In genomic region chr13:51752346-51753167, GRCm38 (mm10) we compare ENCODE assay signal across 9 mouse cellular contexts. TPM values are rescaled to one million over a fixed set of nuclear protein-coding genes. Genes with fewer than 3 reads are reported as not detected.
DNase-seq lines count a peak whose midpoint lies in the region; ATAC-seq and TF ChIP-seq lines count a peak whose summit lies in the region.
"Had no signal": no experiment of that assay in that cellular context is flagged by ENCODE, and none has a peak within 500 bp of the region (broad histone marks: within the 10 kb centered on the region; RNA-seq: fewer than 3 reads in every experiment).

No protein-coding gene starts in this region.

- no peaks in the 10 kb centered on the region for H3K27me3 ChIP-seq in heart, embryonic 16.5 days (ENCODE audit: control insufficient read depth, insufficient read depth, low read length)
- H3K27me3 ChIP-seq in embryonic facial prominence, embryonic 13.5 days, result no peaks in the 10 kb centered on the region
- H3K27me3 ChIP-seq in midbrain, embryonic 13.5 days, result no peaks in the 10 kb centered on the region

- ATAC-seq in heart, embryonic 16.5 days (replicated peaks; ENCODE audit: extremely low read depth, insufficient read depth, low FRiP score), result no peak
- ATAC-seq in embryonic facial prominence, embryonic 13.5 days (ENCODE audit: insufficient number of reproducible peaks, insufficient read depth, low FRiP score, low TSS enrichment, low read depth), result no peak
- peak; percentile 15; the same call in 1 of the 2 replicates for ATAC-seq in midbrain, embryonic 13.5 days

- intact Hi-C loops in heart, postnatal 10 days (cut with DNase I), result no loop called here

- no peak overlapping the region for H3K4me2 ChIP-seq in heart, embryonic 16.5 days (ENCODE audit: low read depth, low read length)
- H3K4me2 ChIP-seq in embryonic facial prominence, embryonic 13.5 days, result no peak overlapping the region
- no peak overlapping the region for H3K4me2 ChIP-seq in midbrain, embryonic 13.5 days (replicated peaks)

- no peaks in the 10 kb centered on the region for H3K9me3 ChIP-seq in heart, embryonic 16.5 days (replicated peaks; ENCODE audit: control insufficient read depth, low read length)
- no peaks in the 10 kb centered on the region for H3K9me3 ChIP-seq in ES-E14 (ENCODE audit: control insufficient read depth, insufficient read depth, low read depth, low read length)
- H3K9me3 ChIP-seq in embryonic facial prominence, embryonic 13.5 days, result no peaks in the 10 kb centered on the region
- no peaks in the 10 kb centered on the region for H3K9me3 ChIP-seq in midbrain, embryonic 13.5 days

- in situ Hi-C loops in ES-E14 (cut with MboI; ENCODE audit: low sequenced_read_pairs in 2 of 2, unreplicated experiment in 2 of 2), result no loop called here

- 58% methylated on average over 15 of the region's 15 CpGs for WGBS in heart, embryonic 16.5 days
- WGBS in embryonic facial prominence, embryonic 13.5 days, result 65% methylated on average over 15 of the region's 15 CpGs
- 52% methylated on average over 15 of the region's 15 CpGs for WGBS in midbrain, embryonic 13.5 days

- peak overlapping the region; percentile 8; the same call in 1 of the 2 replicates for H3K9ac ChIP-seq in heart, embryonic 16.5 days (ENCODE audit: low read length)
- 0 out of 2 replicates have a peak overlapping the region, but pooled peaks have one; percentile 23 for H3K9ac ChIP-seq in ES-E14 (ENCODE audit: insufficient read depth, low read depth, low read length, poor library complexity, severe bottlenecking)
- H3K9ac ChIP-seq in embryonic facial prominence, embryonic 13.5 days, result no peak overlapping the region
- no peak overlapping the region; the same call in 1 of the 2 replicates for H3K9ac ChIP-seq in midbrain, embryonic 13.5 days (replicated peaks)

- no peak overlapping the region for H3K4me3 ChIP-seq in heart, embryonic 16.5 days (ENCODE audit: low read length)
- 0 out of 4 replicates have a peak overlapping the region, but pooled peaks of 1 of the 2 experiments have one; percentile 1 for H3K4me3 ChIP-seq in ES-E14 (ENCODE audit: insufficient read depth in 1 of 2, low read depth in 1 of 2, low read length in 2 of 2, poor library complexity in 1 of 2, severe bottlenecking in 1 of 2)
- no peak overlapping the region for H3K4me3 ChIP-seq in embryonic facial prominence, embryonic 13.5 days
- H3K4me3 ChIP-seq in midbrain, embryonic 13.5 days (replicated peaks), result no peak overlapping the region

- no peak overlapping the region for H3K27ac ChIP-seq in heart, embryonic 16.5 days (ENCODE audit: low read length)
- 0 out of 2 replicates have a peak overlapping the region, but pooled peaks have one; percentile 70 for H3K27ac ChIP-seq in ES-E14 (ENCODE audit: insufficient read depth, low read depth, low read length, poor library complexity, severe bottlenecking)
- H3K27ac ChIP-seq in embryonic facial prominence, embryonic 13.5 days, result peak overlapping the region; percentile 16; the same call in 1 of the 2 replicates
- H3K27ac ChIP-seq in midbrain, embryonic 13.5 days, result peak overlapping the region; percentile 26; the same call in 1 of the 2 replicates
- H3K27ac ChIP-seq: macrophage had no signal

- H3K4me1 ChIP-seq in heart, embryonic 16.5 days (ENCODE audit: control insufficient read depth, insufficient read depth, low read length), result peaks cover 74% of the 10 kb centered on the region
- H3K4me1 ChIP-seq in ES-E14 (ENCODE audit: control insufficient read depth in 2 of 2, insufficient read depth in 2 of 2, low read length in 2 of 2, poor library complexity in 1 of 2), result peaks cover 2 to 71% of the 10 kb centered on the region in 2 experiments; a peak in 3 of 4 replicates
- H3K4me1 ChIP-seq in embryonic facial prominence, embryonic 13.5 days, result peaks cover 91% of the 10 kb centered on the region
- peaks cover 33% of the 10 kb centered on the region for H3K4me1 ChIP-seq in midbrain, embryonic 13.5 days (replicated peaks)

- H3K36me3 ChIP-seq in heart, embryonic 16.5 days (ENCODE audit: control insufficient read depth, insufficient read depth), result no peaks in the 10 kb centered on the region
- H3K36me3 ChIP-seq in ES-E14 (ENCODE audit: control insufficient read depth, insufficient read depth, low read length, poor library complexity, severe bottlenecking), result no peaks in the 10 kb centered on the region; the same call in 1 of the 2 replicates
- no peaks in the 10 kb centered on the region for H3K36me3 ChIP-seq in embryonic facial prominence, embryonic 13.5 days
- no peaks in the 10 kb centered on the region for H3K36me3 ChIP-seq in midbrain, embryonic 13.5 days

- no peak for DNase-seq in heart, postnatal 10 days
- DNase-seq in ES-E14 (ENCODE audit: low read depth, low spot score), result no peak
- DNase-seq in yolk sac, embryonic 10.5 days (ENCODE audit: low spot score), result no peak
- DNase-seq in spleen, adult 12 weeks (ENCODE audit: low spot score), result no peak
- no peak for DNase-seq in adrenal gland, adult 18-20 months (ENCODE audit: low spot score in 2 of 2)

TF ChIP-seq in ES-E14, 5 proteins besides CTCF, POLR2A, EP300 and RAD21:
- TF ChIP-seq ZC3H11A (IDR thresholded peaks at IDR 0.05; ENCODE audit: borderline replicate concordance, low read depth, low read length), result no peak
- TF ChIP-seq MAFK (IDR thresholded peaks at IDR 0.05; ENCODE audit: insufficient read depth, low read depth, low read length), result no peak
- TF ChIP-seq CHD2 (IDR thresholded peaks at IDR 0.05; ENCODE audit: low read depth, low read length), result no peak
- TF ChIP-seq HCFC1 (IDR thresholded peaks at IDR 0.05; ENCODE audit: borderline replicate concordance, insufficient read depth, low read length), result no peak
- TF ChIP-seq ZNF384 (IDR thresholded peaks at IDR 0.05; ENCODE audit: low read depth, low read length), result no peak
TF ChIP-seq in ES-E14: peak in this region for 0.

RNA-seq across cellular contexts. Expression of gene Sema4d, which starts 41.0 kb away (rescaled TPM):
- polyA plus RNA-seq in heart, embryonic 16.5 days (2015; fragmentation: Nextera tagmentation; extraction: Ambion mirVana), result 17.6 and 22.5 TPM in 2 replicates
- 10 to 100 TPM; 69.1 to 79.5 TPM for total RNA-seq in heart, postnatal 10 days (2021)
- 25.1 and 33.4 TPM in 2 replicates for total RNA-seq in ES-E14 (2012; rRNA removed)
- polyA plus RNA-seq in embryonic facial prominence, embryonic 13.5 days (2015; fragmentation: Nextera tagmentation; extraction: Ambion mirVana), result 7.3 and 9.3 TPM in 2 replicates
- polyA plus RNA-seq in midbrain, embryonic 13.5 days (2015; fragmentation: Nextera tagmentation; extraction: Ambion mirVana), result 7.1 and 7.8 TPM in 2 replicates
- 10 to 100 TPM in 1 of 2 experiments, 1 to 10 TPM in 1; 8.0 to 13.5 TPM for total RNA-seq in adrenal gland, adult 18-20 months (2021)

Comparison
In these comparisons a context has a peak if more than half of its experiments do, and no peak if none do; other contexts are left out.
1. H3K9ac ChIP-seq: peak in heart, embryonic 16.5 days (single experiment) and ES-E14 (single experiment); none in embryonic facial prominence, embryonic 13.5 days (single experiment) and midbrain, embryonic 13.5 days (single experiment).